Mouse (Mus musculus): ENCODE measurements around the gene Epha1. TPM values are rescaled to one million over a fixed set of nuclear protein-coding genes. Genes with fewer than 3 reads are reported as not detected.

Epha1 gene
- 2.3 TPM for polyA plus RNA-seq (2014; fragmentation: Illumina TruSeq; extraction: RNeasy Lipid Tissue Mini Kit (QIAGEN cat#74804); ENCODE audit: low read depth, low replicate concordance)

GRCm38 (mm10) chr6:42372816-42373547 is at the start of gene Epha1:
Gene Epha1, minus strand, starts transcription at chr6:42373268.

GRCm38 (mm10) chr6:42405134-42405533 is 32.1 kb upstream of the Epha1 start, which contains the start of gene Tas2r135:
Gene Tas2r135, plus strand, starts transcription at chr6:42405434.

GRCm38 (mm10) chr6:42399938-42400337 is 26.9 kb upstream of the Epha1 start, which contains the start of gene Tas2r143:
Gene Tas2r143, plus strand, starts transcription at chr6:42400238.

GRCm38 (mm10) chr6:42349426-42350020 is 23.5 kb downstream of the Epha1 start, which contains the start of gene Zyx:
Gene Zyx, plus strand, starts transcription at chr6:42349630.

GRCm38 (mm10) chr6:42324482-42325267 is 48.4 kb downstream of the Epha1 start, which contains the start of gene Fam131b:
Gene Fam131b, minus strand, starts transcription at chr6:42324643.

Other genes starting within 250 kb of the Epha1 start
- gene Tas2r139, start 232.3 kb downstream of the Epha1 start, polyA plus RNA-seq (2014; fragmentation: Illumina TruSeq; extraction: RNeasy Lipid Tissue Mini Kit (QIAGEN cat#74804); ENCODE audit: low read depth, low replicate concordance), result not detected
- not detected for gene Tas2r144, start 157.9 kb downstream of the Epha1 start, polyA plus RNA-seq (2014; fragmentation: Illumina TruSeq; extraction: RNeasy Lipid Tissue Mini Kit (QIAGEN cat#74804); ENCODE audit: low read depth, low replicate concordance)
- gene Gstk1, start 127.3 kb downstream of the Epha1 start, polyA plus RNA-seq (2014; fragmentation: Illumina TruSeq; extraction: RNeasy Lipid Tissue Mini Kit (QIAGEN cat#74804); ENCODE audit: low read depth, low replicate concordance), result 27.1 TPM
- gene Tmem139, start 111.3 kb downstream of the Epha1 start, polyA plus RNA-seq (2014; fragmentation: Illumina TruSeq; extraction: RNeasy Lipid Tissue Mini Kit (QIAGEN cat#74804); ENCODE audit: low read depth, low replicate concordance), result 33.1 TPM
- 92.5 TPM for gene Casp2, start 108.3 kb downstream of the Epha1 start, polyA plus RNA-seq (2014; fragmentation: Illumina TruSeq; extraction: RNeasy Lipid Tissue Mini Kit (QIAGEN cat#74804); ENCODE audit: low read depth, low replicate concordance)
- gene Clcn1, start 86.6 kb downstream of the Epha1 start, polyA plus RNA-seq (2014; fragmentation: Illumina TruSeq; extraction: RNeasy Lipid Tissue Mini Kit (QIAGEN cat#74804); ENCODE audit: low read depth, low replicate concordance), result 0.47 TPM
- 0.32 TPM for gene Fam131b, start 48.6 kb downstream of the Epha1 start, polyA plus RNA-seq (2014; fragmentation: Illumina TruSeq; extraction: RNeasy Lipid Tissue Mini Kit (QIAGEN cat#74804); ENCODE audit: low read depth, low replicate concordance)
- gene Zyx, start 23.6 kb downstream of the Epha1 start, polyA plus RNA-seq (2014; fragmentation: Illumina TruSeq; extraction: RNeasy Lipid Tissue Mini Kit (QIAGEN cat#74804); ENCODE audit: low read depth, low replicate concordance), result 1.6 TPM
- gene Tas2r143, start 27.0 kb upstream of the Epha1 start, polyA plus RNA-seq (2014; fragmentation: Illumina TruSeq; extraction: RNeasy Lipid Tissue Mini Kit (QIAGEN cat#74804); ENCODE audit: low read depth, low replicate concordance), result not detected
- gene Tas2r135, start 32.2 kb upstream of the Epha1 start, polyA plus RNA-seq (2014; fragmentation: Illumina TruSeq; extraction: RNeasy Lipid Tissue Mini Kit (QIAGEN cat#74804); ENCODE audit: low read depth, low replicate concordance), result not detected
- not detected for gene Tas2r126, start 61.3 kb upstream of the Epha1 start, polyA plus RNA-seq (2014; fragmentation: Illumina TruSeq; extraction: RNeasy Lipid Tissue Mini Kit (QIAGEN cat#74804); ENCODE audit: low read depth, low replicate concordance)
- not detected for gene Olfr458, start 91.9 kb upstream of the Epha1 start, polyA plus RNA-seq (2014; fragmentation: Illumina TruSeq; extraction: RNeasy Lipid Tissue Mini Kit (QIAGEN cat#74804); ENCODE audit: low read depth, low replicate concordance)
- not detected for gene Olfr457, start 103.1 kb upstream of the Epha1 start, polyA plus RNA-seq (2014; fragmentation: Illumina TruSeq; extraction: RNeasy Lipid Tissue Mini Kit (QIAGEN cat#74804); ENCODE audit: low read depth, low replicate concordance)
- not detected for gene Olfr456, start 113.9 kb upstream of the Epha1 start, polyA plus RNA-seq (2014; fragmentation: Illumina TruSeq; extraction: RNeasy Lipid Tissue Mini Kit (QIAGEN cat#74804); ENCODE audit: low read depth, low replicate concordance)
- gene Olfr455, start 174.3 kb upstream of the Epha1 start, polyA plus RNA-seq (2014; fragmentation: Illumina TruSeq; extraction: RNeasy Lipid Tissue Mini Kit (QIAGEN cat#74804); ENCODE audit: low read depth, low replicate concordance), result not detected
- gene Tcaf3, start 224.4 kb upstream of the Epha1 start, polyA plus RNA-seq (2014; fragmentation: Illumina TruSeq; extraction: RNeasy Lipid Tissue Mini Kit (QIAGEN cat#74804); ENCODE audit: low read depth, low replicate concordance), result not detected